Mouse (Mus musculus) retina, postnatal 1 day (tissue): Measurements from ENCODE around the gene Notch3.
"Not testable (repeated sequence)": the region's sequence is repeated elsewhere in the genome, so short reads cannot be mapped to it uniquely, and the experiment has no call there.

Experiments
- DNase-seq: peaks from one replicate; pipeline ENCODE4 v3.0.0-alpha.2; 2012

Gene Notch3

DNA sequence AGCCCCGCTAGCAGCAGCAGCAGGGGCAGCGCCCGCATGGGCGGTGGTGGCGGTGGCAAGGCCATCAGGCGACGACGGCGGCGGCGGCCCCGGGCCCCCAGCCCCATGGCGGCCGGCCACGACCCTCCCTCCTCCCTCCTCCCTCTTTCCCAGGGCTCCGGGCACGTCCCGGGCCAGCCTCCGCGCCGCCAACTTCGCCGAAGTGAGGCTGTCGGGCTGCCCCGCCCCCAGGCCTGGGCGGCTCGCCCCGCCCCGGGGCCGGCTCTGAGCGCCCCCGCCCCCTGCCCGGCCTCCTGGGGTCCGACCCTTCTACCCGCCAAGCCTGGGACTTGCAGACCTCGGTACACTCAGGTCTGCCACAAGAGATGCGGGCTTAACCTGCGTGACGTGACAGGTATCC, at the start of gene Notch3:
Gene Notch3, minus strand, starts transcription at position 166 of the 400 bp plus-strand sequence.
- DNase-seq, result peak; percentile 79

DNA sequence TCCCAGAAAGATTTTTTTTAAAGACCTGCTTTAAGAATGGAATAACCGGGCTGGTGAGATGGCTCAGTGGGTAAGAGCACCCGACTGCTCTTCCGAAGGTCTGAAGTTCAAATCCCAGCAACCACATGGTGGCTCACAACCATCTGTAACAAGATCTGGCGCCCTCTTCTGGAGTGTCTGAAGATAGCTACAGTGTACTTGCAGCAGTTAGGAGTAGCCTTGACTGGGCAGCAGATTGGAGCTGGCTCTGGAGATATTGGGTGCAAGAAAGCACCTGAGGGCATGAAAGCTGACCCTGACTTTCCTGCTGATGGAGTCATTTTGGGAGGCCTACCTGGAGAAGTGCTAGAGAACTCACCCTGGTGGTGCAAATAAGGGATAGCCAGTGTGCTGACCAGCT, 48.9 kb upstream of the Notch3 start:
- DNase-seq, result peak; percentile 15

DNA sequence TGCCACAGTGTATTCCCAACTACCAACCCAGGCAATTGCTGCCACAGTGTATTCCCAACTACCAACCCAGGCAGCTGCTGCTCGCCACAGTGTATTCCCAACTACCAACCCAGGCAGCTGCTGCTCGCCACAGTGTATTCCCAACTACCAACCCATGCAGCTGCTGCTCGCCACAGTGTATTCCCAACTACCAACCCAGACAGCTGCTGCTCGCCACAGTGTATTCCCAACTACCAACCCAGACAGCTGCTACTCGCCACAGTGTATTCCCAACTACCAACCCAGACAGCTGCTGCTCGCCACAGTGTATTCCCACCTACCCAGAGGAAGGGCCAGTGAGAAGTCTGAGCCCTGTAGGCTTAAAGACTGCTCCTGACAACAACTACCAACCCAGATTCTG, 44.9 kb upstream of the Notch3 start:
- DNase-seq, result not testable (repeated sequence)

DNA sequence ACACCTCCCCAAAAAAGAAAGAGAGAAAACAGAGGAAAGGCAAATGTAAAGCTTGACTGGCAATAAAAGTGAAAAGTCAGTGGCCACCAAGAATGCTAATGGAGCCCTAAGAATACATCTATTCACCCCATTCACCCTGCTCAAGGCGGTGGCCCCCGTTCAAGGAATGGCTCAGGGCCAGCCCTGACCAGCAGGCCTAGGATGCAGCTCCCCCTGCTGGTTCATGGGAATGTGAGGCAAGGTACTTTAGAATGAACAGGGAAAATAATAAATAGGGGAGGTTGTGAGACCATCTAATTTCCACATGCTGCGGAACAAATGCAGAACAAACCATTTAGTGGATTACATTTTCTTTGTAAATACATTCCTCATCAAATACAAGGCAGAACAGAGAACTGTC, 43.1 kb upstream of the Notch3 start:
- peak; percentile 64 for DNase-seq

GRCm38 (mm10) chr17:32209144-32209543, 42.5 kb upstream of the Notch3 start:
- no peak for DNase-seq

DNA sequence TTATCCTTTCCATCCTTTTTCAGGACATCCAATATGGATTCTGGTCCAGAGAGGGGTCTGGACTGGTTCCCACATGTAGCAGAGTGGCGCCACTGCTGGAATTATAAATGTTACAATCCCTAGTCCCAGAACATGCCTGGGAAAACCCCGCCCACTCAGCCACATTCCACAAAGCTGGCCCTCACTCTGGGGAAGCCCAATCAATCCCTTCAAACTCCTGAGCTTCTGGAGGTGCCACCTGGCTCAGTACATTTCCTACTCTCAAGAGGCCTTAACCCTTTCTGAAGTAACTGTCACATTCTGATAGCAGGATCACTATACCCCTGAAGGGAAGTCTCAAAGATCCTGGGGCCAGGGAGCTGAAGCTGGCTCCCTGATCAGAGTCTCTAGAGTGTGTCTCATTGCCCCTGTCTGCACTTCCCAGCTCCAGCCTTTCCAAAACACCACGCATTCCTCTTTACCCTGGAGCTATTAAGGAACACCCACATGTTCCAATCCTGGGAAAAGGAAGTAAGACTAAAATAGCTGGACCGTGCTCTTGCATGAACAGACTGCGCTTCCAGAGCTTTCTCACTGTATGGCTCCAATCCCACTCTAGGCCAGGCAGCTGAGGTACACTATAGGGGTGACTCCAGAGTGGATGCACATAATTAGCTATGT, 41.1 kb upstream of the Notch3 start:
- DNase-seq, result no peak

GRCm38 (mm10) chr17:32205345-32205744, 38.7 kb upstream of the Notch3 start:
- no peak for DNase-seq

DNA sequence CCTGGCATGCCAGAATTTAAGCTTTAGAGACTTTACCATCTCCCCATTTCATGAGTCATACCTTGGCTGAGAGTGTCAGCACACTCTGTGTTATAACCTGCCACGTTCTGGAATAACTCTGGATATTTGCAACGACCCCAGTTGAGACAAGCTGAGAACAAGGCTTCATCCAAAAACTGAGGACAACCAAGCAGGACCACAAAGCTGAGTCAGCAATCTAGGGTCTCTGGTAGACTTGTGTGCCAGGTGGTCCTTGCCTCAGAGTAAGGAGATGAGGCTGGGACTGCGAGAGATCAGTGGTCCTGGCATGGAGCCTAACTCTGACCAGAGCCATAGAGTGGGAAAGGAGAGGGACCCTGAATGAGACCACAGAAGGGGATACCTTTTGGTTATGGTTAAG, 36.3 kb upstream of the Notch3 start:
- no peak for DNase-seq

GRCm38 (mm10) chr17:32201086-32201485, 34.4 kb upstream of the Notch3 start:
- no peak for DNase-seq

DNA sequence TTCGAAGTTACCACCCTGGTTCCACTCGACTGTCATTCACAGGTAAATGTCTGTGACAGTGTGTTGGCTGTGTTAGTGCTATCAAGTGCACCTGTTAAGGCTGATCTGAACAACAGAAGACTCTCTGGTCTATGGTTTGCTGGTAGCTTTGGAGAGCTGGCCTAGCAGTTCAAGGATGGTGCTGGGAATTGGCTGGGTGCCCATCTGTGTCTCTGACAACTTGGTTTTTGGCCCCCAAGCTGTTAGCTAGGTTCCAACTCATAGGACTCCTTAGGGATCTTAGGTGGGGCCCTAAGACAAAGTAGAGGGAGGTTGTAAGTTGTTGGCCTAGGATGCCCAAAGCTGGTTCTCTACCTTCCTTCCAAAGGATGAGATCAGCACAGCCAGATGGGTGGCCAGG, 33.1 kb upstream of the Notch3 start:
- DNase-seq, result no peak

DNA sequence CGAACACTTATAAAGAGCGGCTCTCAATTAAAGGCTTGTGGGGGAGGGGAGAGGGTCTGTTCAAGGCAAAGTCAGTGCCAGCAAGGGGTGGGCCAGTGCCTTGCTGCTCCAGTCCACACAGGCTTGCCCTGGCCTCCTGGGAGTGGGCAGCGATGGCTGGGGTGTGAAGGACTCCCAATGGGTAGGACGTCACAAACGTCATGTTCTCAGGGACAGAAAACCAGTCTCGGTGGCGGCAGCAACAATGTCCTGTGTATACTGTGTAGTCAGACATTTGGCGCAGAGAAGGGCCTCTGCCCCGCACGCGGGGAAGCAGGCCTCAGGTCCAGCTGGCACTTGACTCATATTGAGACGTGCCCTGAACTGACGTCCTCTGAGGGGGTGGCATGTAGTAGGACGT, 30.5 kb upstream of the Notch3 start:
- no peak for DNase-seq

- no peak for DNase-seq
Observed at GRCm38 (mm10) chr17:32195725-32196124, 29.1 kb upstream of the Notch3 start.

DNA sequence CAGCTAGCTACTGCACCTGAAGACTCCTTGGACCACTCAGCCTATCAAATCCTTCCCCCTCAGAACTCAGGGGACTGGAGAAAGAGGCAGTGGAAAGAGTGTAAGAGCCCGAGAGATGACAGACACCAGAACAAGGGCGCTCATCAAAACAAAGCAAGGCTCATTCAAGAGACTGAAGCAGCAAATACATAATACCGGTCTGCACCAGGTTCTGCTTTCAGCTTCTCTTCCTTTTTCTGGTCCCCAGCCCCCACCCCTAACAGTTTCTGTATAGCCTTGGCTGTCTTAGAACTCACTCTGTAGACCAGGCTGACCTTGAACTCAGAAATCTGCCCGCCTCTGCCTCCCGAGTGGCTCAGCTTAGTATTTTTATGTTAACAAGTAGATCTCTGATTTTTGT, 26.4 kb upstream of the Notch3 start:
- no peak for DNase-seq

DNA sequence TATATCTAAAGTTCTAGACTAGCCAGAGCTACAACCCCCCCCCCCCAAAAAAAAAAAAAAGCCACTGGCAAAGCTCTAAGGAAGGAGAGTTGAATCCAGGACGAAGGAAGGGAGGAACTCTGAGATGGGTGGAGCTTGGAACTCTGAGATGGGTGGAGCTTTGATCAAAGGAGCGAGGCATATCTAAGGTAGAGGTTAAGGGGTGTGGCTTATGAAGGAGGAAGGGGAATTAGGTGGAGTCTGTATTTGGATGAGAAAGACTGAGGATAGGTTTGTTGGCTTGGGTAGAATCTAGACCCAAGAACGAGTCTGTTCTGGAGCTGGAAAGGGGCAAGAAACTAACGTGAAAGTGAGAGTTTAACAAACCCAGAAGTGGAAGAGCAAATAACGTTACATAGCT, 23.2 kb upstream of the Notch3 start:
- peak; percentile 35 for DNase-seq

GRCm38 (mm10) chr17:32188863-32189636, 22.4 kb upstream of the Notch3 start, which contains the start of gene Ephx3:
Gene Ephx3 (minus strand): TSS chr17:32189549.
- peak; percentile 54 for DNase-seq

DNA sequence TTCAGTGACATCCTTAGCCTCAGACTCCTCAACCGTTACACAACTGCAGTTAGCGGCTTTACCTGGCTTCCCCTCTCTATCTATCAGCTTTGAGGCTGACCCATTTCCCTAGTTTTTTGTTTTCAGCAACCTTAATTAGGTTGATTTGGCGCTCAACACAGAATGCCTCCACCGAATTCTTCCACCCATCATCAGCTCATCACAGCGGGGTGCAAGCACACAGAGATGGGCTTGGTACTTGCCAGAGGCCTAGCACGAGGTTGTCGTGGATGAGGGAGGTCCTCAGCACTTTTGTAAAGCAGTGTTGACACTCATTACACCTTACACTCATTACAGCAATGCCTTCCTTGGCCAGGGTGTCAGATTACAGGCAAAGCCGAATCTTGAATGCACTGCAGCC, 16.4 kb upstream of the Notch3 start:
- peak; percentile 74 for DNase-seq

DNA sequence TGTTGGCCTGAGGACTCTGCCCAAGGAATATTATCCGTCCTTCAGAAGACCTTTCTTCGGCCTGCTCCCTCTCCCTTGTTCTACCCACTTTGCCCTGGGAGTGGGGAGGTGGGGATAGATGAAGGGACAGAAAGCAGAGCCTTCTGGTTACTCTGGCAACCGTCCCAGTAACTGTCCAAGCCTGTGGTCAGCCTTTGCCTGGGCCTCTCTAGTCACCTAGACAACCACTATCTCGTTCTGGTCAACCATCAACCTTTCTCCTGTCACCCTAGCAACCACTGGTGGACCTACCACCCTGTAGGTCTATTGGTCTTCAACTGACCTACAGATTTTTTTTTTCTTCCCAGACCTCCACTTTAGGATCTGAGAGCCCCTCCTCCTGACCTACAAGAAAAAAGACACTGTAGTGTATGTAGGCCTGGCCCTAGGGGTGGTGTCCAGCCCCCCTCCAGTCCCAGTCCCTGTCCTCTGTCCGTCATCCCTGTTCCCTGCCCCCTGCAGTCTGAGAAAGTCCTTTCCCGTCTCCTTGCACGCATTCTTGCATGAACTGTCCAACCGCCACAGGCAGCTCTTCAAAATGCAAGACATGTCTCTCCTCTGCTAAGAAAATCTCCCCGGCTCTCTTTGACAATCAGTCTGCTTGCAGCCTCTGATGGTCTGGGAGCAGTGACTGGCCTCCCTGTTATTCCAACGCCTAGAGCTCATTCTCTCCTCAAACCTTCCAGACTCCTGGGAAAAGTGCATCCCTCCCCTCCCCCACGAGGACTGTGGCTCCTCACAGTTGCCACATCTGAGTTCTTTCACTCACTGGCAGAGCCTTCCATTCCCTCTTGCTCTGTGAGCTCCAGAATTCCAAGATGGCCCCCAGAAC, 13.2 kb upstream of the Notch3 start:
- DNase-seq, result peak; percentile 75

- no peak for DNase-seq
Observed at GRCm38 (mm10) chr17:32176919-32177318, 10.3 kb upstream of the Notch3 start.

GRCm38 (mm10) chr17:32173166-32173565, 6.5 kb upstream of the Notch3 start:
- no peak for DNase-seq

GRCm38 (mm10) chr17:32172485-32172884, 5.8 kb upstream of the Notch3 start:
- no peak for DNase-seq

DNA sequence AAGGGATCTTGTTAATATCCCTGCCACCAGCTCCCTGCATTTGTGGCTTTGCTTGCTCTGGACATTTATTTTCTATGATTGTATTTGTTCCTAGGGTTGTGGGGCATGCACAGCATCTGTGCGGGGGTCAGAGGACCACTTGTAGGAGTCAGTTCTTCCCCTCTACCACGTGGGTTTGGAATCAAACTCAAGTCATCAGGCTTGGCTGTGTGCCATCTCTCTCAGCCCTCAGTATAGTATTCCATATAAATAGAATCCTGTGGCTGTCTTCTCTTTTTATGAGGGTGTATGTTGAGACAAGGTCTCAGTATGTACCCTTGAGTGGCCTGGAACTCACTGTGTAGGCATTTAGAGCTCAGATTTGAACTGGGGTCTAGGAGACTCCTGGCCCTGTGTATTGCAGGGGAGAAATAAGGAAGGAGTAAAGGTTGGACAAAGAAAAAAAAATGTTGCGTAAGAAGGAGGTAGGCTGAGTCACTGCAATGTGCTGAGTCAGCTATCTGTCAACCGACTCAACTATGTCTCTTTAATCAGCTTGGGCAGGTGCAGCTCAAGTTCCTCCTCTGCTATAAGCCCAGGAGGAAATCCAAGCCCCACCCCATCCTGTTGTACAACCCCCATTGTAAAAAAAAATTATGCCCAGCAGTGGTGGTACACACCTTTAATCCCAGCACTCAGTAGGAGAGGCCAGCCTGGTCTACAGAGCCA, 3.0 kb upstream of the Notch3 start:
- DNase-seq, result no peak

GRCm38 (mm10) chr17:32165803-32166595, 653 bp downstream of the Notch3 start:
- DNase-seq, result peak; percentile 91
